Mouse (Mus musculus) ES-Bruce4 (cell line): ENCODE results near the gene Dhfr. TPM values are rescaled to one million over a fixed set of nuclear protein-coding genes. Genes with fewer than 3 reads are reported as not detected.

Experiments
- H3K27ac ChIP-seq: 2 replicates; pipeline ENCODE4 v1.5.1; 2012; ENCODE audit warnings: low read length, inconsistent platforms; ENCODE audit not compliant: insufficient read depth
- H3K27me3 ChIP-seq: 2 replicates; pipeline ENCODE4 v1.6.1; 2012; ENCODE audit warnings: mild to moderate bottlenecking, low read length, inconsistent platforms; ENCODE audit not compliant: control insufficient read depth, poor library complexity, insufficient read depth, severe bottlenecking
- H3K36me3 ChIP-seq: 2 replicates; pipeline ENCODE4 v1.6.1; 2012; ENCODE audit warnings: inconsistent platforms, mild to moderate bottlenecking, low read length, moderate library complexity; ENCODE audit not compliant: control insufficient read depth, poor library complexity, insufficient read depth, severe bottlenecking
- H3K4me1 ChIP-seq: one replicate; pipeline ENCODE4 v1.8.1; 2011; ENCODE audit warnings: low read length; ENCODE audit not compliant: control insufficient read depth, insufficient read depth
- H3K4me3 ChIP-seq: 2 replicates; pipeline ENCODE4 v1.5.1; 2011; ENCODE audit warnings: low read depth, mild to moderate bottlenecking, low read length
- H3K9ac ChIP-seq: 2 replicates; pipeline ENCODE4 v1.6.1; 2012; ENCODE audit warnings: low read depth, mild to moderate bottlenecking, inconsistent platforms; ENCODE audit not compliant: poor library complexity, severe bottlenecking
- H3K9me3 ChIP-seq: replicated peaks from 2 replicates; pipeline ENCODE4 v1.6.1; 2012; ENCODE audit warnings: mild to moderate bottlenecking, low read length, inconsistent platforms; ENCODE audit not compliant: control insufficient read depth, poor library complexity, insufficient read depth, severe bottlenecking
- CTCF ChIP-seq: IDR thresholded peaks from one replicate; pipeline ENCODE4 v1.8.1; 2011; ENCODE audit warnings: low read depth, low read length
- EP300 ChIP-seq: IDR thresholded peaks from 2 replicates; pipeline ENCODE4 v1.6.1; 2011; ENCODE audit warnings: low read depth, low read length; ENCODE audit not compliant: insufficient read depth
- POLR2A ChIP-seq: IDR thresholded peaks from one replicate; pipeline ENCODE4 v1.8.1; 2011; ENCODE audit warnings: low read length; ENCODE audit not compliant: insufficient read depth
- polyA plus RNA-seq: library from polyadenylated mRNA; stranded (reverse); fragments of >200 nt; gene quantifications from 2 replicates; pipeline ENCODE4 v1.2.4, GENCODE M21; 2011; ENCODE audit warnings: low read depth; ENCODE audit not compliant: missing spikeins, insufficient read depth, insufficient read length

The Dhfr gene
- polyA plus RNA-seq, 1 experiment: 21.3 TPM

DNA sequence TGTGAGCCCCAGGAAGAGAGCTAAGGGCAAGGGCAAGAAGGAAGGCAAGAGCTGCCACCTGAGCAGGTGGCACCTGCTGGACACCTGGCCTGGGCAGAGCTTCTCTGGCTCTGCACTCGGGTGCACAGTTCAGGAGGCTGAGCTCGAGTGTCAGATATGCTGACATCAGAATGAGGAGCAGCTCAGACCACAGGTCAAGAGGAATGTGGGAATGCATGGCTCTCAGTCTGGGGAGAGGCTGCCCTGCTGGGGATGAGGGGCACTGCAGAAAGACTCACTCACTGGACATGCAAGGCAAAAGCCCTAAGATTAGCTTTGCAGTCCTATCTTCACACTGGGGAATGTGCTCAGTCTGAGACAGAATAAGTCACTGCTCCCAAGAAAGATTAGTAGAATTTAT lies 47.5 kb downstream of the Dhfr start:
- Histone ChIP-seq H3K4me3 (no peak overlapping the region), H3K9ac (no peak overlapping the region), H3K36me3 (no peaks in the 10 kb centered on the region), H3K27ac (no peak overlapping the region), H3K9me3 (no peaks in the 10 kb centered on the region; the same call in 1 of the 2 replicates), H3K27me3 (no peaks in the 10 kb centered on the region), H3K4me1 (no peaks in the 10 kb centered on the region)
- TF ChIP-seq POLR2A (no peak), CTCF (no peak), EP300 (no peak)

- no peak overlapping the region for H3K4me3 ChIP-seq
- no peaks in the 10 kb centered on the region for H3K4me1 ChIP-seq
- no peak overlapping the region for H3K27ac ChIP-seq
- H3K9ac ChIP-seq: no peak overlapping the region
- no peaks in the 10 kb centered on the region; the same call in 1 of the 2 replicates for H3K9me3 ChIP-seq
- no peak for TF ChIP-seq CTCF
- TF ChIP-seq EP300: no peak
- H3K27me3 ChIP-seq: no peaks in the 10 kb centered on the region
- H3K36me3 ChIP-seq: no peaks in the 10 kb centered on the region
These were observed 49.0 kb downstream of the Dhfr start for GRCm38 (mm10) chr13:92403496-92403895.

- no peaks in the 10 kb centered on the region for H3K27me3 ChIP-seq
- no peak overlapping the region for H3K4me3 ChIP-seq
- no peak for TF ChIP-seq POLR2A
- no peak for TF ChIP-seq EP300
- no peak for TF ChIP-seq CTCF
- no peaks in the 10 kb centered on the region for H3K4me1 ChIP-seq
- no peak overlapping the region for H3K9ac ChIP-seq
- H3K27ac ChIP-seq: no peak overlapping the region
- no peaks in the 10 kb centered on the region for H3K36me3 ChIP-seq
- no peaks in the 10 kb centered on the region for H3K9me3 ChIP-seq
These were observed 56.0 kb downstream of the Dhfr start for GRCm38 (mm10) chr13:92410486-92410885.

GRCm38 (mm10) chr13:92419630-92420029 lies 65.1 kb downstream of the Dhfr start:
- Histone ChIP-seq H3K9me3 (no peaks in the 10 kb centered on the region), H3K4me3 (no peak overlapping the region), H3K4me1 (no peaks in the 10 kb centered on the region), H3K27me3 (no peaks in the 10 kb centered on the region), H3K9ac (no peak overlapping the region), H3K27ac (no peak overlapping the region), H3K36me3 (no peaks in the 10 kb centered on the region)
- TF ChIP-seq POLR2A (no peak), EP300 (no peak), CTCF (no peak)

GRCm38 (mm10) chr13:92423711-92424110 lies 69.2 kb downstream of the Dhfr start:
- no peak for TF ChIP-seq POLR2A
- no peak for TF ChIP-seq EP300
- TF ChIP-seq CTCF: no peak
- Histone ChIP-seq H3K27ac (no peak overlapping the region), H3K27me3 (peaks cover 13% of the 10 kb centered on the region), H3K9me3 (no peaks in the 10 kb centered on the region), H3K36me3 (no peaks in the 10 kb centered on the region), H3K4me3 (no peak overlapping the region), H3K9ac (no peak overlapping the region), H3K4me1 (no peaks in the 10 kb centered on the region)

GRCm38 (mm10) chr13:92425758-92426264 lies 71.3 kb downstream of the Dhfr start, which contains the start of gene Ankrd34b:
TSS of gene Ankrd34b (plus strand) at chr13:92425896.
- H3K36me3 ChIP-seq: no peaks in the 10 kb centered on the region
- H3K9me3 ChIP-seq: no peaks in the 10 kb centered on the region
- peaks cover 13% of the 10 kb centered on the region for H3K27me3 ChIP-seq
- peak within 1 kb of the TSS; percentile 42 for H3K9ac ChIP-seq
- H3K4me3 ChIP-seq: peak within 1 kb of the TSS; percentile 74
- no peaks in the 10 kb centered on the region for H3K4me1 ChIP-seq
- H3K27ac ChIP-seq: no peak within 1 kb of the TSS
- TF ChIP-seq CTCF: no peak
- TF ChIP-seq POLR2A: no peak
- TF ChIP-seq EP300: no peak
